Mouse (Mus musculus) lung, postnatal 0 days (tissue): Measurements from ENCODE around the gene Baz2b. TPM values are rescaled to one million over a fixed set of nuclear protein-coding genes. Genes with fewer than 3 reads are reported as not detected.

Experiments used
- ATAC-seq: fragments of 200-750 bp; cut with Nextera tagmentation; 2 replicates; pipeline ENCODE4 v1.8.0; 2017; ENCODE audit warnings: moderate library complexity
- DNase-seq: peaks from one replicate; pipeline ENCODE4 v3.0.0-alpha.2; 2016; ENCODE audit warnings: low spot score
- H3K27ac ChIP-seq: fragments of 300-500 bp; sonication (generic); 2 replicates; pipeline ENCODE4 v1.5.1; 2014; ENCODE audit warnings: antibody characterized with exemption, mild to moderate bottlenecking, low read length, mixed read lengths
- H3K27me3 ChIP-seq: fragments of 300-500 bp; sonication (generic); replicated peaks from 2 replicates; pipeline ENCODE4 v1.6.1; 2014; ENCODE audit warnings: low read length, mixed read lengths; ENCODE audit not compliant: insufficient read depth
- H3K36me3 ChIP-seq: fragments of 300-500 bp; sonication (generic); 2 replicates; pipeline ENCODE4 v1.6.1; 2014; ENCODE audit warnings: low read length, mixed read lengths; ENCODE audit not compliant: insufficient read depth
- H3K4me1 ChIP-seq: fragments of 300-500 bp; sonication (generic); 2 replicates; pipeline ENCODE4 v1.6.1; 2014; ENCODE audit warnings: antibody characterized with exemption, low read depth, low read length, mixed read lengths; ENCODE audit not compliant: insufficient read depth
- H3K4me2 ChIP-seq: fragments of 300-500 bp; sonication (generic); replicated peaks from 2 replicates; pipeline ENCODE4 v1.6.1; 2014; ENCODE audit warnings: low read depth, mild to moderate bottlenecking, low read length, moderate library complexity, mixed read lengths
- H3K4me3 ChIP-seq: fragments of 300-500 bp; sonication (generic); 2 replicates; pipeline ENCODE4 v1.5.1; 2014; ENCODE audit warnings: low read depth, low read length
- H3K9ac ChIP-seq: fragments of 300-500 bp; sonication (generic); replicated peaks from 2 replicates; pipeline ENCODE4 v1.6.1; 2014; ENCODE audit warnings: low read depth, mild to moderate bottlenecking
- H3K9me3 ChIP-seq: fragments of 300-500 bp; sonication (generic); 2 replicates; pipeline ENCODE4 v1.6.1; 2016; ENCODE audit warnings: low read length, mixed read lengths
- CTCF ChIP-seq: IDR thresholded peaks from 2 replicates; pipeline ENCODE4 v1.5.1; 2016; ENCODE audit warnings: antibody characterized with exemption, mild to moderate bottlenecking
- EP300 ChIP-seq: IDR thresholded peaks from 2 replicates; pipeline ENCODE4 v1.6.1; 2016; ENCODE audit warnings: antibody characterized with exemption, mild to moderate bottlenecking, control low read depth
- WGBS: fragments of 180-500 bp; shearing (Covaris S2); extraction: QIAGEN DNeasy Blood & Tissue Kit; methylation state at CpG from one replicate; pipeline ENCODE4 v1.1.7; 2014; 5-methylcytosine and 5-hydroxymethylcytosine counted together
- polyA plus RNA-seq: library from polyadenylated mRNA; unstranded; fragments of >200 nt; fragmentation: Nextera tagmentation; extraction: Ambion mirVana; gene quantifications from 2 replicates; pipeline ENCODE4 v1.2.1, GENCODE M21; 2015

The Baz2b gene
- polyA plus RNA-seq, 1 experiment from 2014 or later: 63.0 TPM

- no peak overlapping the region for H3K4me3 ChIP-seq
- no peaks in the 10 kb centered on the region for H3K27me3 ChIP-seq
- H3K27ac ChIP-seq: no peak overlapping the region
- ATAC-seq: no peak
- TF ChIP-seq EP300 (no peak), CTCF (no peak)
- H3K36me3 ChIP-seq: no peaks in the 10 kb centered on the region
- H3K9ac ChIP-seq: no peak overlapping the region
- H3K4me1 ChIP-seq: no peaks in the 10 kb centered on the region
- H3K4me2 ChIP-seq: peak overlapping the region; percentile 44
- 61% methylated on average over 3 of the region's 3 CpGs for WGBS
- DNase-seq: no peak
- no peaks in the 10 kb centered on the region for H3K9me3 ChIP-seq
Measured at GRCm38 (mm10) chr2:60036361-60036760, 173.3 kb downstream of the Baz2b start.

- Histone ChIP-seq H3K9ac (no peak overlapping the region), H3K27ac (no peak overlapping the region), H3K4me2 (no peak overlapping the region), H3K36me3 (no peaks in the 10 kb centered on the region), H3K9me3 (no peaks in the 10 kb centered on the region), H3K4me3 (no peak overlapping the region), H3K27me3 (no peaks in the 10 kb centered on the region), H3K4me1 (no peaks in the 10 kb centered on the region)
- ATAC-seq (no peak), DNase-seq (no peak)
- WGBS: 88% methylated on average over 3 of the region's 3 CpGs
- TF ChIP-seq CTCF: no peak
- TF ChIP-seq EP300: no peak
Measured at GRCm38 (mm10) chr2:60030991-60031390, 178.6 kb downstream of the Baz2b start.

GRCm38 (mm10) chr2:60029020-60029419 lies 180.6 kb downstream of the Baz2b start:
- H3K4me1 ChIP-seq: no peaks in the 10 kb centered on the region
- H3K4me2 ChIP-seq: no peak overlapping the region
- ATAC-seq: no peak
- no peaks in the 10 kb centered on the region for H3K27me3 ChIP-seq
- WGBS: 88% methylated on average over 5 of the region's 5 CpGs
- DNase-seq: no peak
- H3K36me3 ChIP-seq: no peaks in the 10 kb centered on the region
- TF ChIP-seq CTCF (no peak), EP300 (no peak)
- H3K4me3 ChIP-seq: no peak overlapping the region
- no peaks in the 10 kb centered on the region for H3K9me3 ChIP-seq
- H3K9ac ChIP-seq: no peak overlapping the region
- H3K27ac ChIP-seq: no peak overlapping the region

GRCm38 (mm10) chr2:60027166-60027565 lies 182.5 kb downstream of the Baz2b start:
- Histone ChIP-seq H3K27me3 (no peaks in the 10 kb centered on the region), H3K4me2 (no peak overlapping the region), H3K9me3 (no peaks in the 10 kb centered on the region), H3K4me3 (no peak overlapping the region), H3K4me1 (no peaks in the 10 kb centered on the region), H3K27ac (no peak overlapping the region), H3K36me3 (no peaks in the 10 kb centered on the region), H3K9ac (no peak overlapping the region)
- DNase-seq (no peak), ATAC-seq (no peak)
- TF ChIP-seq EP300 (no peak), CTCF (no peak)
- WGBS: 94% methylated on average over 5 of the region's 5 CpGs

GRCm38 (mm10) chr2:60026554-60026953 lies 183.1 kb downstream of the Baz2b start:
- H3K9ac ChIP-seq: no peak overlapping the region
- DNase-seq: no peak
- H3K9me3 ChIP-seq: no peaks in the 10 kb centered on the region
- H3K27me3 ChIP-seq: no peaks in the 10 kb centered on the region
- H3K36me3 ChIP-seq: no peaks in the 10 kb centered on the region
- TF ChIP-seq CTCF (no peak), EP300 (no peak)
- H3K4me2 ChIP-seq: no peak overlapping the region
- H3K4me1 ChIP-seq: no peaks in the 10 kb centered on the region
- no peak for ATAC-seq
- 72% methylated on average over 6 of the region's 6 CpGs for WGBS
- no peak overlapping the region for H3K27ac ChIP-seq
- H3K4me3 ChIP-seq: no peak overlapping the region

- ATAC-seq (no peak), DNase-seq (no peak)
- Histone ChIP-seq H3K27ac (no peak overlapping the region), H3K36me3 (no peaks in the 10 kb centered on the region), H3K4me2 (no peak overlapping the region), H3K27me3 (no peaks in the 10 kb centered on the region), H3K9me3 (no peaks in the 10 kb centered on the region), H3K4me1 (no peaks in the 10 kb centered on the region), H3K9ac (no peak overlapping the region), H3K4me3 (no peak overlapping the region)
- 90% methylated on average over 7 of the region's 7 CpGs for WGBS
- no peak for TF ChIP-seq EP300
- no peak for TF ChIP-seq CTCF
Measured at GRCm38 (mm10) chr2:60023777-60024176, 185.9 kb downstream of the Baz2b start.

- WGBS: 81% methylated on average over 5 of the region's 5 CpGs
- ATAC-seq (no peak), DNase-seq (no peak)
Measured at GRCm38 (mm10) chr2:60021556-60021955, 188.1 kb downstream of the Baz2b start.

More at GRCm38 (mm10) chr2:60021556-60021955, 188.1 kb downstream of the Baz2b start:
- Histone ChIP-seq H3K27ac (no peak overlapping the region), H3K4me3 (no peak overlapping the region), H3K27me3 (no peaks in the 10 kb centered on the region), H3K36me3 (no peaks in the 10 kb centered on the region), H3K9me3 (no peaks in the 10 kb centered on the region), H3K9ac (no peak overlapping the region), H3K4me1 (no peaks in the 10 kb centered on the region), H3K4me2 (no peak overlapping the region)
- TF ChIP-seq CTCF: no peak
- TF ChIP-seq EP300: no peak
